Mouse (Mus musculus): ENCODE data around the gene Gm6871. TPM values are rescaled to one million over a fixed set of nuclear protein-coding genes. Genes with fewer than 3 reads are reported as not detected.

The Gm6871 gene
- 0.29 TPM for polyA plus RNA-seq (2017; shearing (Covaris generic))

GRCm38 (mm10) chr7:41573562-41573961 is at the start of gene Gm6871:
Gene Gm6871 (minus strand): TSS chr7:41573662.

GRCm38 (mm10) chr7:41599034-41599813 is 25.8 kb upstream of the Gm6871 start, which contains the start of gene 2610021A01Rik:
Gene 2610021A01Rik (plus strand): TSS chr7:41599230.

GRCm38 (mm10) chr7:41499389-41500049 is 73.9 kb downstream of the Gm6871 start, which contains the start of the genes Gm20449 and AW146154:
Gene Gm20449 (minus strand): TSS chr7:41499417.
Gene AW146154 (minus strand): TSS chr7:41499890.

Other genes with a start within 250 kb of the Gm6871 start
- 48.4 TPM for gene AI987944, start 180.3 kb downstream of the Gm6871 start, polyA plus RNA-seq (2017; shearing (Covaris generic))
- gene Vmn2r57, start 125.0 kb downstream of the Gm6871 start, polyA plus RNA-seq (2017; shearing (Covaris generic)): 0.10 TPM
- not detected for gene Gm20449, start 74.2 kb downstream of the Gm6871 start, polyA plus RNA-seq (2017; shearing (Covaris generic))
- 18.2 TPM for gene AW146154, start 73.8 kb downstream of the Gm6871 start, polyA plus RNA-seq (2017; shearing (Covaris generic))
- gene 2610021A01Rik, start 25.6 kb upstream of the Gm6871 start, polyA plus RNA-seq (2017; shearing (Covaris generic)): 35.4 TPM
- gene Zfp788, start 59.5 kb upstream of the Gm6871 start, polyA plus RNA-seq (2017; shearing (Covaris generic)): 11.4 TPM